Mouse (Mus musculus) embryo, embryonic 10 days (tissue): ENCODE data around the gene Kcnk4.

Experiments
- DNase-seq: peaks from one replicate; pipeline ENCODE4 v3.0.0-alpha.2; 2015; ENCODE audit warnings: low spot score

The Kcnk4 gene

DNA sequence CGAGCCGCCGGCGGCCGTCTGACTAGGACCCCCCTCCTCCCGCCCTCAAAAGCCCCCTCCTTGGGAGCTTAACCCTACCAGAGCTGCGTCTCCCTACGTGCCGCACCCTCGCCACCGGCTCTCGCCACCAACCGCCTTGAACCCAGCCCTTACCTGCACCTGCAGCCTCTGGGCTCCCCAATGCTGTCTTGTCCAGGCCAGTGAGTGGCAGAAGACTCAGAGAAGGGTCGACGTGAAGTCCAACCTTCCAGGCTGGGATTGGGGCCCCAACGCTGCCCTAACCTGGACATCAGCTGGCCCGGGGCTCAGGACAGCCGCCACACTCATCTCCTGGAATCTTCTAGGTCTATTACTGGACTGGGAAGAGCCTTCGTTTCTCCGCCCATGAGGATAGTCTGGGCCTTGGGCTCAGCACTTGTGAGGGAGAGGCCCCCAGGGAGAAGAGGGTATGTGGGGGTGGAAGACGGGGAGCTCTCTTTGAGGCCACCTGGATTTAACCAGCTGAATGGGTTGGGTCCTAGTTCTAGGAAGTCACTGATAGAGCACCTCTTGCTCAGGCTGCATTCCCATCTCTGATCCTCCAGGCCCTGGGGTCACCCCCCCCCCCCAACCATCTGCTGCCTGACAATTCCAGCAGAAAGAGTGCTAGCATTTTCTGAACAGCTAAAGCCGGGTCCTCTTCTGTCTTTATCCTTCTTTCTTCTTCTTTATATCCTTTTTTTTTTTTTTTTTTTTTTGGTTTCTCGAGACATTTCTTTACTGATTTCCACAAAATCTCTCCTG is at the start of gene Kcnk4:
Kcnk4 (minus strand) TSS at position 321 of the 783 bp plus-strand sequence.
- no peak for DNase-seq

- peak; percentile 20 for DNase-seq
Observed at GRCm38 (mm10) chr19:6983621-6984020, 49.3 kb upstream of the Kcnk4 start.

DNA sequence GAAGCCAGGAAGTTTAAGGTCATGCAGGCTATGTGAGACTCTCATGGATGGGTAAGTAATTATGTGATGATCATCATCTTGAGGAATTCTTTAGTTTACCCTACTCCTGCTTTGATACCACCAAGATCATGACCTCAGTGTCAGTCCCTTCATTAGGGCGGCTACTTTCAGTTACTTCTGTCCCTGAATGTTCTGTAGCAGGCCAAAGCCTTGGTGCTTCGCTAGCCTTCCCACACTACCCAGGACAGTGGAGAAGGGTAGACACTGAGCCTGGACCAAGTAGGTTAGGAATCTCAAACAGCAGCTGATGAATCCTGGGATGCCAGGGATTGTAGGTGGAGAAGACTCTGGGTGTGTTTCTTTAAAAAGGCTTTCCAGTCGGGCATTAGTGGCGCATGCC is 47.1 kb upstream of the Kcnk4 start:
- no peak for DNase-seq

DNA sequence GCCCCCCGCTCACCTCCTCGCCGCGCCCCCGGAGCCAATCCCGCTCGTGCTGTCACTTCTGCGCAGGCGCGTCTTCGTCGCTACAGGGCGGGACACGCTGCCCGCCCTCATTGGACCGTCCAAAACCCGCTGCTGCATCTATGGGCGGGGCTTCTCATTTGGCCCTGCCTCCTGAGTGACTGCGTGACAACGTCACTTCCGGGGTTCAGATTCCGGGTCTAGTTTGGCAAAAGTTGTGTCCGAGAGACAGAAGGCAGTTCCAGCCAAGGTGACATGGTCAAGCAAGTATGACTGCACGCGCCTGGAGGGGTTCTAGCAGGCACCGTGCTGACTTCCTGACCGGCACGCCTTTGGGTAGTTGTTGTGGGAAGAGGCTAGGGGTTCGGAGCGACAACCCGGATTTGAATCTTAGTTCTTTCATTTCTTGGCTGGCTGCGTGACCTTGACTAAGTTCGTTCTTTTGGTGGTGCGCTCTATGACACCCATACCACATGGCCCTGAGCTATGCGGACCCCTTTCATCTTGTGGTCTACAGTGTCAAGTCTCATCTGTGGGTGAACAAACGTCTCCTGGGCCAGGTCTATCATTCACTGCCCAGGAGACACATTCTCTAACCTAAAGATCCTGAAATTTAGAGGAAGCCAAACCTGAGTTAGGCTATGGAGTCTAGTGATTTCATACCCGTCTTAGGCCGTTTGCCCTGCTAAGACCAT is 46.2 kb upstream of the Kcnk4 start, which contains the start of gene Fkbp2:
Fkbp2 (minus strand) TSS at position 121 of the 713 bp plus-strand sequence.
- peak; percentile 99 for DNase-seq

DNA sequence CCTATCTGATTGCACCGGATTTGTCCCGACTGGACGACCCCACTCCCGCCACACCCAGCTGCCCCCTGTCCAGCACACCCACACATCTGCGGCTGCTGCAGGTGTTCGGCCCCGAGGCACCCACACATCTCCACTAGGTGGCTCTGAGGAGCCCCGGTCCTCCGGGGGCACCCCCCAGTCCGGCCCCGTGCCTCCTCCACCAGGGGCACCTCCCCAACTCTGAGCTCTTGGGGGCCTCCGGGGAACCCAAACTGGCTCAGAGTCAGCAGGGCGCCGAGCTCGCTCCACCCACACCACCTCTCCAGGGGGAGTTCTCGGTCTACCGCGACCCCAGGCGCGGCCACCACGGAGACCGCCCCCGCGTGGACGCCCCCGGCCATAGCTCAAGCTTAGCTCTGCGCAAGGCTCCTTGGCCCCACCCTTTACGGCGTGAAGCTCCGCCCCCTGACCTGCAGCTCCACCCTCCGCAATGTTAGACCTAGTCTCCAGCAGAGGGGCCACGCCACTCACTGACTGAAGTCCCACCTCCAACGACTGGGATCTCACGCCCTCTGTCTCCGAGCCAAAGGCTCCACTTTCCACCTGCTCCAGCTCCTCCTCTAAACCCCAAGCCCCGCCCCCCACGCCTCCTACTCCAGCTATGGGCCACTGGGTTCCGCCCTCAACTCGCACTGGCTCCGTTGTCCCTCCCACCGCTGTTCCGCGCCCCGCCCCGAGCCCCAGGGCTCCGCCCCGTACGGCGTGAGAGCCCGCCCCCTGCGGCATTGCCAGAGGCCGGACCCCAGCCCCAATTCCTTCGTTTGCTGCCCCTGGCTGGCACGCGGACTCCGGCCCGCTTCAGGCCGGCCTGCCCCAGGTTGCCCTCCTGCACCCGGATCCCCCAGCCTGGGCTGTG is 45.4 kb upstream of the Kcnk4 start:
- DNase-seq: peak; percentile 99

- DNase-seq: peak; percentile 24
Observed at GRCm38 (mm10) chr19:6979001-6979479, 44.7 kb upstream of the Kcnk4 start.

DNA sequence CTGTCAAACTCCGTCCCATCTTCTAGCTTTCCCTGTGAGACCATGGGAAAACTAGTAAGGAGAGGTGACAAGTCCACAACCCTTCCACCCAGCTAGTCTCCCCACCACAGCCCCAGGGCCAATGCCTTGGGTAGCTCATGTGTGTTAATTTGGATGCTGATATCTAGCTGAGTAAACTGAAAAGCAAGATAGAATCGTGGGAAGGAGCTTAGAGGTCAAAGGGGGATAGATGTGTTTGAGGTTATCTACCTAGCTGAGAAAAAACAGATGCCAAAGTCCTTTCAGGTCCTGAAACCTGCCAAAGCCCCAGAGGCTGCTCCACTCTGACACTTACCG is 44.3 kb upstream of the Kcnk4 start:
- no peak for DNase-seq

GRCm38 (mm10) chr19:6977759-6978638 is 43.7 kb upstream of the Kcnk4 start:
- no peak for DNase-seq

DNA sequence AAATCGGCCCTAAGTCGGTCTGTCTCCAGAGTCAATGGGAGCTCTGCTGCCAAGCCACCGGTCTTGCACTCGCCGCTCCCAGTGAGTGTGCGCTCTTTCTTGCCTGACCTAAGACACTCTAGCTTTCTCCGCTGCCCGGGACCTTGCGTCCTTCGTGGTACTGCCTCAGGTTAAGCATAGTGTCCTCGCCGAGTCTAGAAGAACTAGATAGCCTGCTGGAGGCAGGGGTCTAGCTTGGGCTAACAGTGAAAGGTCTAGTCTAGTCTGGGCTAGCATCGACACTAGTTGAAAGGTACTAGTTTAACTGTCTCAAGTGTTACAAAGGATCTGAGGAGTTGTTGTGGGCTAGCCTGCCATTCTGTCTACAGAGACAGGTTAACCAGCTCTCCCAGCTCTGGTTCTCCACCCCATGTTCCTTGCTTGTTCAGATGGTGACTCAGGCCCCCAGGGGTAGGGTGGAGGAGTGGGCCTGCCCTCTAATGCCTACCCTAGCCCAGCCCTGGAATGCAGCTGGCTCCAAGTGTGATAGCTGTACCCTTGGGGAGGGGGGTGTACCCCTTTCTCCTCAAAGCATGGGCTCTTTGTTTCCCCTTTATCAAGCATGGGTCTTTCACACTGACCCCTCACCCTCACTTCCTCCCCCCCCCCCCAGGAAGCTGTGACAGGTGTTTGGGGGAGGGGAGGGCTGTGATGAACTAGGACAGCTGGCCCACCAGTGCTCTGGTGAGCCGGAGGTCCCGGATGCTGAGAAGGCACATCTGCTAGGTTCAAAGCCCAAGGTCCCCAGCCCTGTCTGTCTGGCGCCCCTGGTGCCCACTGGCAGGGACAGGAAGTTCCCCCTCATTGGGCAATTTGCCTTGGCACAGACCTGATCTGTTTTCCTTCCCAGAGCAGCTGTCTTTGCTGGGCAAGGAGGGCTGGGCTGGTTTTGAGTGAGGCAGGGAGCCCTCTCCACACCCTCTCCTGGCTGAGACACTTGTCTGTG is 41.5 kb upstream of the Kcnk4 start, which contains the start of gene Plcb3:
Plcb3 (minus strand) TSS at position 934 of the 985 bp plus-strand sequence.
- peak; percentile 77 for DNase-seq

DNA sequence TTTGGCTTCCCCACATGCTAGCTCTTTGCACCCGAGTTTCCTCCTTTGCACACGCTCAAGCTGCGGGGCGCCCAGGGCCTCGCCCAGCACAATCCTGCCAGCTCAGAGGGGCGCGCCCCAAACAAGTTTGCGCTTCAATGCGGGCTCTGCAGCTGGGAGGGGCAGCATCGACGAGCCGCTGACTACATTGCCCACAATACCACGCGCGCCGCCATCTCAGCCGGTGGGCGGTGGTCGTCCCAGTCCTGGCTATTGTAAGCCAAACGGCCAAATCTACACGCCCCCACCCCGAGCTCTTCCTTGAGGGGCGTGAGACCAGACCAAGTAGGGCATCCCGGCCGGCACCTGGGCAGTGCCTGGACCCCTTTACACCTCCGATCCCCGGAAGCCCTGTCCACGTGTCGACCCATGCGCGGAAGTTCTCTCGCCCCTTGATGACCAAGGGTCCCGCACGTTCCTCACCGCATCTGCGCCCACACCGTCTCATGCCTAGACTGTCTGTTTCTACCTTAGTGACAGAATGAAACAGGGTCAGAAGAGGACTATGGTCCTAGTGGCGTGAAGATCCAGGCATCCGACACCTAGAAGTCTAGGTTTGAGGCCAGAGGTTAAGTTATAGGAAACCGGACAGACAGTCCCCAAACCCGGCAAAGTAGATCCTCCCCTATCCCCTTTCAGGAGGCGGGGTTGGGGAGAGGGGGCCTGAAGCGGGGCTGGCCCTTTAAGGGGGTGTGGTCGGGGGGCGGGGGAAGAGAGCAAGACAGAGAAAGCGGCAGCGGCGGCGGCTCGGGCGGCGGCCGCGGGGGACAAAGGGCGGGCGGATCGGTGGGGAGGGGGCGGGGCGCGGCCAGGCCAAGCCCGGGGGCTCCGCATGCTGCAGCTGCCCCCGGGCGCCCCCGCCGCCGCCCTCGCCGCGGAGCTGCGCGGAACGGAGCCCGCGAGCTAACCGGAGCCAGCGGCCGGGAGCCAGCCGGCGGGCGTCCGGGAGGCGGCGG is 40.2 kb upstream of the Kcnk4 start, which contains the start of gene Ppp1r14b:
Ppp1r14b (plus strand) TSS at position 758 of the 995 bp plus-strand sequence.
- peak; percentile 94 for DNase-seq

DNA sequence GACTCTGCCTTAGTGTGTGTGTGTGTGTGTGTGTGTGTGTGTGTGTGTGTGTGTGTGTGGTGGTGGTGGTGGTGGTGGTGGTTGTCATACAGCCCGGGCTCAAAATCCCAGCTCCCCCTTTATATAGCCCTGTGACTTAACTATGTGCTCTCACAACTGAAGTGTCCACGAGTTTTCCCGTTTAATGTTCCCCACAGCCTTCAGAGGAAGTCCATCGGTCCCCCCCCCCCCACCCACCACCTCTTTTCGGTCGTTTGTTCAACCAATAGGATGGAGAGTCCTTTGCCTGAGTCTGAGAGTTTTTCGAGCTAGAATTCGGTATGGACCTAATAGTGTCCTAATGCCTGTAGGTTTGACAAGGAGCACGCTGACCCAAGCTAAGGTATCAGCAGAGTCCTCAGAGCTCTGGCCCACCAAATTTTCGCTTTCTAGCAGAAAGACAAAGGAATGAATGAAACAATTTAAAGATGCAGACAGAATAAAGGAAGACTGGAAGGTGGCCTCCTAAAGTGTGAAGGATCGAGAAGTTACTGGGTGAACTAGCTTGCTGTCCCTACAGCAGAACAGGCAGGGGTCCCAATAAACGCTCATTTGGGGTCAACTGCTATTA is 39.4 kb upstream of the Kcnk4 start:
- DNase-seq: no peak

DNA sequence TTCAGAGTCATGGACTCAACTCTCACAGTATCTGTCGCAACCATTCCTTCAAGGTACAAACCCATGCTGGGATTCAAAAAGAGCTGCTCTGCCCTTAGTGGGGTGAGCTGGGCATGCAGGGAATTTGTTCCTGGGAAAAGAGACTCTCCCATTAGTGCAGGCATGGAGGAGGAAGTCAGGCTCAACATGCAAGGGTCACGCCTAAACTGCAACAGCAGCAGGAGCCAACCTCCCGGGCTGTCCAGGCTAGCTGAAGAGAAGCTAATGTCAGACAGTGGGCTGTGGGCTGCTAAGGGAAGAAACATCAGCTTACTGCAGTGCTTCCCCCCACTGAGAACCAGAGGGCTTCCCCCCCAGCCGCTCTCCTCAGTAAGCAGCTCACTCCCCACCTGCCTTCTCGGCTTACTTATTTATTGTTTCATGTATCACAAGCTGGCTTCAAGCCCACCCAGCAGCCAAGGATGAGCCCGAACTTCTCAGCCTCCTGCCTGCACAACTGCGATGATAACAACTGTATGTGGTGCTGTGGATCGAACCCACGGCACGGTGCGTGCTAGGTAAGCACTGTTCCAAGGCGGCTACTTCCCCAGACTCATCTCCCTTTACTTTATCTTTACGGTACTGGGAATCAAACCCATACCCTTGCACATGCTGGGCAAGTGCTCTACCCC is 38.1 kb upstream of the Kcnk4 start:
- no peak for DNase-seq

- peak; percentile 54 for DNase-seq
Observed at GRCm38 (mm10) chr19:6971644-6972043, 37.3 kb upstream of the Kcnk4 start.

GRCm38 (mm10) chr19:6970460-6971085 is 36.3 kb upstream of the Kcnk4 start:
- DNase-seq: no peak

GRCm38 (mm10) chr19:6969665-6970381 is 35.5 kb upstream of the Kcnk4 start:
- peak; percentile 49 for DNase-seq

GRCm38 (mm10) chr19:6969291-6969664 is 35.0 kb upstream of the Kcnk4 start:
- peak; percentile 41 for DNase-seq
